Mouse (Mus musculus) kidney, embryonic 16.5 days (tissue): Measurements from ENCODE around the gene Slc6a12. TPM values are rescaled to one million over a fixed set of nuclear protein-coding genes. Genes with fewer than 3 reads are reported as not detected.

Experiments
- ATAC-seq: fragments of 200-750 bp; cut with Nextera tagmentation; 2 replicates; pipeline ENCODE4 v1.8.0; 2017; ENCODE audit warnings: moderate TSS enrichment; ENCODE audit not compliant: low FRiP score, low TSS enrichment
- H3K27ac ChIP-seq: fragments of 300-500 bp; sonication (generic); 2 replicates; pipeline ENCODE4 v1.5.1; 2014; ENCODE audit warnings: low read length
- H3K27me3 ChIP-seq: fragments of 300-500 bp; sonication (generic); 2 replicates; pipeline ENCODE4 v1.6.1; 2014; ENCODE audit warnings: low read length, control low read depth, mixed read lengths; ENCODE audit not compliant: insufficient read depth
- H3K36me3 ChIP-seq: fragments of 300-500 bp; sonication (generic); 2 replicates; pipeline ENCODE4 v1.6.1; 2014; ENCODE audit warnings: low read length, control low read depth, mixed read lengths; ENCODE audit not compliant: insufficient read depth
- H3K4me1 ChIP-seq: fragments of 300-500 bp; sonication (generic); 2 replicates; pipeline ENCODE4 v1.6.1; 2014; ENCODE audit warnings: low read length, control low read depth, mixed read lengths; ENCODE audit not compliant: insufficient read depth
- H3K4me2 ChIP-seq: fragments of 300-500 bp; sonication (generic); replicated peaks from 2 replicates; pipeline ENCODE4 v1.6.1; 2014; ENCODE audit warnings: low read depth, low read length
- H3K4me3 ChIP-seq: fragments of 300-500 bp; sonication (generic); 2 replicates; pipeline ENCODE4 v1.5.1; 2014; ENCODE audit warnings: mild to moderate bottlenecking, low read length
- H3K9ac ChIP-seq: fragments of 300-500 bp; sonication (generic); replicated peaks from 2 replicates; pipeline ENCODE4 v1.6.1; 2014; ENCODE audit warnings: low read length
- H3K9me3 ChIP-seq: fragments of 300-500 bp; sonication (generic); 2 replicates; pipeline ENCODE4 v1.6.1; 2016; ENCODE audit warnings: low read length, control low read depth
- WGBS: fragments of 180-500 bp; shearing (Covaris S2); extraction: QIAGEN DNeasy Blood & Tissue Kit; methylation state at CpG from one replicate; pipeline ENCODE4 v1.1.7; 2014; 5-methylcytosine and 5-hydroxymethylcytosine counted together
- polyA plus RNA-seq: library from polyadenylated mRNA; unstranded; fragments of >200 nt; fragmentation: Nextera tagmentation; extraction: Ambion mirVana; gene quantifications from 2 replicates; pipeline ENCODE4 v1.2.1, GENCODE M21; 2015

Slc6a12 gene
- polyA plus RNA-seq, 1 experiment from 2014 or later: 0.99 TPM

DNA sequence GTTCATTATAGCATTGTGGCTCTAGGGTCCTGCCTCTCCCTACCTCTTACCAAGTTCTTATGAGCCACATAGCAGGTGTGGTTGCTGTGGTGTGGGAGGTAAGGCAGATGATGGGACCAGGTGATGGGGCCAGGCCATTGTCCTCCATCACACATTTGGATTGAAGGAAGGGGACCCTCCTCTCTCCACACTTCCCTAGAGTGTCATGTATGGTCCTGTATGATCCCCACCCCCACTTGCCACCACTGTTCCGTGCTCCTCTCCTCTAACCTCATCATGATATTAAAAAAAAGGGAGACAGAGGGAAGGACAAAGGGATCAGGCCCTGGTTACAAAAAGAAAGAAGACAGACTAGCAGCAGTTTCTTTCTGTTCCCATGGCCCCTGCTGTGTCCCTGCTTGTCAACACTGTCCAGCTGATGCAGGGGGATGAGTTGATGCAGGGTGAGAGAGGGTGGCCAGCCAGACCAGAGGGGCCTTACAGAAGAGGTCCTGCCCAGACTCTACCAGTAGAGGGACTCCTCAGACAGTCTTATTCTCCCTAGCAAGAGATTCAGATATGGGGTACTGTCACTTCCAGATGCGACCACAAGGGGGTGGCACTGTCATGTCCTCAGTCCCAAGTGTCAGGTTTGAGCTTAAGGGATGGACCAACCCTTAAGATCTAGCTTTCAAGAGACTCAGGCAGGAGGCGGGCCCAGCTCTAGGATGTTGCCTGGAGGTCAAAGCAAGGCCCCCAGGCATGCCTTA, 4.9 kb upstream of the Slc6a12 start:
- WGBS: 34% methylated on average over 3 of the region's 3 CpGs
- H3K4me2 ChIP-seq: no peak overlapping the region
- H3K9ac ChIP-seq: no peak overlapping the region
- H3K36me3 ChIP-seq: no peaks in the 10 kb centered on the region
- H3K27ac ChIP-seq: no peak overlapping the region
- H3K27me3 ChIP-seq: no peaks in the 10 kb centered on the region
- H3K4me3 ChIP-seq: no peak overlapping the region
- no peaks in the 10 kb centered on the region for H3K4me1 ChIP-seq
- ATAC-seq: peak; percentile 53
- H3K9me3 ChIP-seq: no peaks in the 10 kb centered on the region

DNA sequence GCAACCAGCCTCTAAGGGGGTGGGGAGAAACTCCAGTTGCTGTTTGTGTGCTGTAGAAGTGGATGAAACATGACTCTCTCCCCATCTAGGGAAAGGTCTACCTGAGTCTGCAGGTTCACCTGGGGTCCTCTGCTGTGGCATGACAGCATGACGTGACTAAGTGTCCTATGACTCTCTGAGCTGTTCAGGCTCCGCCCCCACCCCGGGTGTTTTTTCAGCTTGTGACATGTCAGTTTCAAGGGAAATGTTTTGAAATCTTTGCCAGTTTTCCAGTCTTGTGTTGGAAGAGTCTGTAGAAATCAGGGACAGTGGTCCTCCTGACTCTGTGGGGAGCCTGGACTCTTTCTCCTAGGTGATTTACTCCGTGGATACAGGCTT, 4.4 kb upstream of the Slc6a12 start:
- Histone ChIP-seq H3K4me1 (peaks cover 6% of the 10 kb centered on the region; the same call in 1 of the 2 replicates), H3K27ac (no peak overlapping the region), H3K4me2 (no peak overlapping the region), H3K9ac (no peak overlapping the region), H3K4me3 (no peak overlapping the region), H3K9me3 (no peaks in the 10 kb centered on the region), H3K36me3 (no peaks in the 10 kb centered on the region), H3K27me3 (no peaks in the 10 kb centered on the region)
- WGBS: 46% methylated on average over 4 of the region's 4 CpGs
- no peak; the same call in 1 of the 2 replicates for ATAC-seq

DNA sequence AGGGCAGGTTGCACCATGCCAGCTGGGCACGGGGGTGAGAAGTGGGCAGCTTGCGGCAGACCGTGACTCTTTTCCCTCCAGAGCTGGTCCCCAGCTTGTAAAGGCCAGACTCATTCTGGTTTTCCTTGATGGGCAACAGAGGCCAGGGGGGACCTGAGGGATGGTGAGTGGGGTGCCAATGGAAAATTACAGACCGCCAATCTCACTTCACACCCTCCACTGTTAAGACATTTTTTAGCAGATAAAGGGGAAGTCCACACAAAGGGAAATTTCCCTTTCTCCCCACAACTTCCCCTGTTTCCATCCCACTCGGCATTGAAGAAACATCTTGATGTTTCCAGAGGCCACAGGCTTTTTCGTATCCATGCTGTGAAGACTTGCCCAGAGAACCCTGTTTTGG, 1.2 kb upstream of the Slc6a12 start:
- Histone ChIP-seq H3K36me3 (no peaks in the 10 kb centered on the region), H3K9me3 (no peaks in the 10 kb centered on the region), H3K9ac (no peak overlapping the region), H3K27ac (no peak overlapping the region), H3K4me3 (no peak overlapping the region), H3K27me3 (no peaks in the 10 kb centered on the region), H3K4me1 (peaks cover 13% of the 10 kb centered on the region), H3K4me2 (no peak overlapping the region)
- ATAC-seq: no peak
- 78% methylated on average over 6 of the region's 6 CpGs for WGBS

DNA sequence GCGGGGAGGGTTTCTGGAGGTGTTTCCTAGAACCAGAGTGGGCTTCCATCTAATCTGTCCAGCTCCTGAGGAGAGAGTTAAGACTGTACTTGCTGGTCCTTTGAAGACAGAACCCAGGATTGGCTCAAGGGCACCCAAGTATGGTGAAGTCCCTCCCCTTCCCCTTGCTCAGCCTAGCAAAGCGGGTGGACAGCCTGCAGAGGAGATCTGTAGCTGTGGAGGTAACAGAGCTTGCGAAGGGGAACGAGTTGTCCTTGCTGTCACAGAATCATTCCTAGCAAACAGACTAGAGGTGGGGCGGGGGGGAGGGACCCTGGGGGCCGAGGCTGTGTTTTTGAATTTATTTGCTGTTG, 871 bp downstream of the Slc6a12 start:
- Histone ChIP-seq H3K27ac (no peak overlapping the region), H3K36me3 (no peaks in the 10 kb centered on the region), H3K27me3 (no peaks in the 10 kb centered on the region), H3K4me2 (peak overlapping the region; percentile 17), H3K9me3 (no peaks in the 10 kb centered on the region), H3K4me3 (no peak overlapping the region), H3K9ac (0 out of 2 replicates have a peak overlapping the region, but pooled peaks have one; percentile 9), H3K4me1 (peaks cover 13% of the 10 kb centered on the region)
- WGBS: 40% methylated on average over 6 of the region's 6 CpGs
- ATAC-seq: peak; percentile 77

DNA sequence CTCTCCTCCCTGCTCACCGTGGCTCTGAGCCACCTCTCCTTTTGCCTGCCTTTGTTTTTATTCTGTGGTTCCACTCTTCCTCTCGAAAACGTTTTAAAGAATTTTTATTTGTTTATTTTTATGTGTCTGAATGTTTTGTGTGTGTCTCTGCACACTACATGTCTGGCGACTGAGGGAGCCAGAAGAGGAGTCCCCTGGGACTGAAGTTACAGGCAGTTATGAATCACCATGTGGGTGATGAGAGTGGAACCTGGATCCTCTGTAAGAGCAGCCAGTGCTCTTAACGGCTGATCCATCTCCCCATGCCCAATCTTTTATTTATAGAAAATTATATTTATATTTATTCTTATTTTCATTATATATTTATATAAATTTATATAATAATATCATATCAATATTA, 1.5 kb downstream of the Slc6a12 start:
- H3K27ac ChIP-seq: no peak overlapping the region
- peaks cover 13% of the 10 kb centered on the region for H3K4me1 ChIP-seq
- peak overlapping the region; percentile 17; the same call in 1 of the 2 replicates for H3K4me2 ChIP-seq
- no peak for ATAC-seq
- 0 out of 2 replicates have a peak overlapping the region, but pooled peaks have one; percentile 9 for H3K9ac ChIP-seq
- no peak overlapping the region for H3K4me3 ChIP-seq
- no peaks in the 10 kb centered on the region for H3K27me3 ChIP-seq
- no peaks in the 10 kb centered on the region for H3K9me3 ChIP-seq
- H3K36me3 ChIP-seq: no peaks in the 10 kb centered on the region
- 50% methylated on average over 5 of the region's 5 CpGs for WGBS

DNA sequence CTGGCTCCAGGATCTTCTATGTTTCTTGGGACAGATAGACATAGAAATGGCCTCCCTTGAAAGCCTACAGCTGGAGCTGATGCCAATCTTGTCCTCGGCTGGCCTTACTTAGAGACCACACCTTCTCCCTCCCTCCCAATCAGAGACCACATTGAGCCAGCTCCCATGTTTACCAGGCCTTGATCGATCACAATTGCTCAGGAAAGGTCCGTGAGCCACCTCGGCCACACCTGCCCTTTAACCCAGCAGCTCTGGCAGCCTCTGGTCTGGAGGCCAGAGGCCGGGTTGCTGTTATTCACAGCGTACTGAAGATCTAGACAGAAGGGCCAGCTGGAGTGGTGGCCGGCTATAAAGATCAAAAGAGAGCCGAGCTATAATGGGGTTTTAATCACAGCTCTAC, 3.6 kb downstream of the Slc6a12 start:
- H3K36me3 ChIP-seq: no peaks in the 10 kb centered on the region
- no peaks in the 10 kb centered on the region for H3K9me3 ChIP-seq
- H3K4me1 ChIP-seq: peaks cover 13% of the 10 kb centered on the region
- H3K4me3 ChIP-seq: no peak overlapping the region
- no peak overlapping the region for H3K27ac ChIP-seq
- H3K9ac ChIP-seq: no peak overlapping the region
- 24% methylated on average over 8 of the region's 8 CpGs for WGBS
- no peak for ATAC-seq
- H3K27me3 ChIP-seq: no peaks in the 10 kb centered on the region
- no peak overlapping the region for H3K4me2 ChIP-seq

DNA sequence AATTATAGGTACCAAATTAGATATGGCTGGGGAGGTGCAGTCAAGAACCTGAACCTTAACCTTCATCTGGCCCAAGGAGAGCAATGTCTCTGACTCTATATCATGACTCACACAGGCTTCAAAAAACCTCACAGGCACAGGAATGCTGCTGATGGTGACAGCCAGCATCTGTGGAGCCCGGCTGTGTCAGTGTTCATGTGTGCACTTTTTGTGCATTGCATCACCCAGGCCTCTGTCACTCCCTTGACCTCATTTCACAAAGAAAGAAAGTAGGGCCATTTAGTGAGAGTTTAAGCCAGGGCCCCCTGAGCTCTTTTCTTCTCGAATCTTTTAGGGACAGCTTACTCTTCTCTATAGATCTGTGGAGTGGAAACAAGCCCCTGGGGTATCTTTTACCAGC, 9.4 kb downstream of the Slc6a12 start:
- WGBS: 45% methylated on average over 2 of the region's 2 CpGs
- Histone ChIP-seq H3K4me1 (no peaks in the 10 kb centered on the region), H3K9me3 (no peaks in the 10 kb centered on the region), H3K27ac (no peak overlapping the region), H3K9ac (no peak overlapping the region), H3K4me3 (no peak overlapping the region), H3K4me2 (no peak overlapping the region), H3K36me3 (no peaks in the 10 kb centered on the region), H3K27me3 (no peaks in the 10 kb centered on the region)
- ATAC-seq: no peak

DNA sequence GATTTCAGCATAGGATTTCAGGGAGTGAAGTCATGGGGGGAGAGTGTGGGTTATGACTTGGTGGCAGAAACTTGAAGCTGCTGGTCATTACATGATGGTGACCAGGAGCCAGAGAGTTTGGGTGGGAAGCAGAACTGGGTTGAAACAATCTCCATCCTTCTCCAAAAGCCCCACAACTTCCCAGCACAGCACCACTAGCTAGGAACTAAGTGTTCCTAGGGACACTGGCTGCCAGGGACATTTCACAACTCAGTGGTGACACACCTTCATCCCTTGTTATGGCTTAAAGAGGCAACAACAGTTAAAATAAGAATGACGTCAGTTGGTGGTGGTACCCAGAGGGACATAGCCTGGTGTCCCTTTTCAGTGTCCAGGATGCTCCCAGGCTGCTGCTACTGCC, 13.2 kb downstream of the Slc6a12 start:
- no peak overlapping the region for H3K4me3 ChIP-seq
- H3K9me3 ChIP-seq: no peaks in the 10 kb centered on the region
- no peak overlapping the region for H3K27ac ChIP-seq
- no peak overlapping the region for H3K9ac ChIP-seq
- WGBS: 64% methylated on average over 1 of the region's 1 CpGs
- H3K27me3 ChIP-seq: no peaks in the 10 kb centered on the region
- no peaks in the 10 kb centered on the region for H3K4me1 ChIP-seq
- H3K36me3 ChIP-seq: no peaks in the 10 kb centered on the region
- no peak overlapping the region for H3K4me2 ChIP-seq
- no peak for ATAC-seq

DNA sequence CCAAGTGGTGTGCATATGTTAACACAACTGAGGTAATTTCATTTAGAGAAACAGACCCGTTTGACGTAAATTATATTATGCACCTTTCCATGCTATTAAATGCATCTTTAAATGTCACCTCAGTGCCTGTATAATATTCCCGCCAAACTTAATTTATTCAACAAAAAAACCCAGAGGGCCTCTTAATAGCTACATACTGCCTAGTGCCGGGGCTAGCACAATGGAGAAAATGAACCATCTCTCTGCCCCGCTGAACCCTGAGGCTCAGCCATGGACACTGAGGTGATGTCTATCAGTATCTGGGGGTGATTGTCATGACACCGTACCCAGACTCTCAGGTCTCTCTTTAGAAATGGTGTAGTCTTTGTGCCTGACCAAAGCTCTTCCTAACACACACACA, 14.4 kb downstream of the Slc6a12 start:
- Histone ChIP-seq H3K4me1 (no peaks in the 10 kb centered on the region), H3K27ac (no peak overlapping the region), H3K9ac (no peak overlapping the region), H3K4me3 (no peak overlapping the region), H3K27me3 (no peaks in the 10 kb centered on the region), H3K9me3 (no peaks in the 10 kb centered on the region), H3K4me2 (no peak overlapping the region), H3K36me3 (no peaks in the 10 kb centered on the region)
- ATAC-seq: no peak
- 86% methylated on average over 6 of the region's 6 CpGs for WGBS

DNA sequence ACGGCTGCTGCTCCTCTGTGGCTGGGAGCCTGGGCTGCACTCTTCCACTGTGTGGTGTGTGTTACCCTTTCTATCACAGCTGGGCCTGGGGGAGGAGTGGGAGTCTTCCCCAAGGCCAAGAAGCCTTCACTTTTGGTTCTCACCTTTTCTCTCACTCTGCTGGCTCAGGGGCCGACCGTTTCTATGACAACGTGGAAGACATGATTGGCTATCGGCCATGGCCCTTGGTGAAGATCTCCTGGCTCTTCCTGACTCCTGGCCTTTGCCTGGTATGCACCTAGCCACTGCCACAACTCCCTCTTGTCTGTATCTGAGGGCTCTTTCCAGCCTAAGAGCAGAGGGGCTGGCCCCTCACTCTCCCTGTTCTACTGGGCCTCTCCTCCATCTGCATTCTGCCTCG, 20.2 kb downstream of the Slc6a12 start:
- H3K9ac ChIP-seq: no peak overlapping the region
- ATAC-seq: no peak
- 60% methylated on average over 6 of the region's 6 CpGs for WGBS
- no peaks in the 10 kb centered on the region; the same call in 1 of the 2 replicates for H3K4me1 ChIP-seq
- H3K36me3 ChIP-seq: no peaks in the 10 kb centered on the region
- no peaks in the 10 kb centered on the region for H3K9me3 ChIP-seq
- no peak overlapping the region for H3K27ac ChIP-seq
- H3K27me3 ChIP-seq: no peaks in the 10 kb centered on the region
- no peak overlapping the region for H3K4me2 ChIP-seq
- no peak overlapping the region for H3K4me3 ChIP-seq
